Mouse (Mus musculus): ENCODE data around the gene Tiam1.

Tiam1 gene

DNA sequence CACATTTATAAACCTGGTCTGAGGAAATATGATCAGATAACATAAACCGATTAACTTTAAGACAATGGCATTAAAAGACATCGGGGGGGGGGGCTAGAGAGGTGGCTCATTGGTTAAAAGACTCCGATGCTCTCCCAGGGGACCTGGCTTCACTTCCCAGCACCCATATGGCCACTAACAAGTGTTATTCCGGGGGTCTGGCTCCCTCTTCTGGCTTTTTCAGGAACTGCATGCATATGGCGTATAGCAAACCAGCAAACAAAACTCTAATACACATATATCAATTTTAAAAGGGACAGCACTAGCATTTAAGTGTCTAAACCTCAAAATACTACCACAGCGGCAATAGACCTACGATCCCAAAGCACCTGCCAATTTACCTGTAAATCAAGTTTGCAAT is 347.0 kb downstream of the Tiam1 start:
- DNase-seq (ENCODE audit: low spot score) = no peak

DNA sequence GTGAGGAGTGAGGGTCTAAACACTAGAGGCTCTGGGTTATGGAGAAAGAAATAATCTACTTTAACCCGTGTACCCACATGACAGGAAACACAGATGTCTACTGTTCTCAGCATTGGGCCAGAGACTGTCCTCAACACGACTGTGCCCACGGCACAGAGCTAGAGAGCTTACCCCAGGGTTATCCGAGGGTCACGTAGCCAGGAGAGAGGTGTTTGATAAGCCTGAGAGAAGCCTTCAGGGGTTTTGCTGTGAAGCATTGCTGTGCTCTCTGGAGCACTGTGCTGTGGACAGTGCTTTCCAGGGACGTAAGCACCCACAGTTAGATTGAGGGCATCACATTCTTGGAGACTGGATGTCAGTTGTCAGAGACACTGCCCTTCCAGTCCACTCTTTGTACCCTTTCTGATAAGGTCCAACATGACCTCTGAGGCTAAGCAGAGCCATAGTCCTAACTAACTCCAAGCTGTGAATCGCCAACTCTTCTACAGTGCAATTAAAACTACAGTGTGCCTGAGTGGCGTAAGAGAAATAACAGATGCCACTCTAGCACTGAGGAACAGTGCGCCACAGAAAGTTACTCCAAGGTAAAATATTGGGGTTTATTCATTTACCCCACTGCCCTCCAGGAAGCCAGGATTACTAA is 353.7 kb downstream of the Tiam1 start:
- no peak for DNase-seq (ENCODE audit: low spot score)

DNA sequence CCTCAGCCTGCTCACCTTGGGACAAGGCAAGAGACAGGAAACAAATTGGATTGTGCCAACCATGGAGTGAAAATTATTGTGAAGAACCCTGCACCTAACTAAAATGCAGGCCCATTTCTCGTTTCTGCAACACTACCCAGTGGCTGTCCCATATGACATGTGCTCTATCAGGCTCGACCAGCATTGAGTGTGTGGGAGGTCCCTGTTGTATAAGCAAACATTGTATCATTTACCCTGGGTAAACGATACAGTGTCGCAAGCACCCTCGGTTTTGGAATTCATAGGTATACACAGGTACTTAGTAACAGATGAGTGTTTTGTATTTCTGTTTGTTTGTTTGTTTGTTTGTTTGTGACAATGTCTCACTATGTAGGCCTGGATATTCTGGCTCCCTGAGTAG is 357.8 kb downstream of the Tiam1 start:
- DNase-seq (ENCODE audit: low spot score) = no peak

DNA sequence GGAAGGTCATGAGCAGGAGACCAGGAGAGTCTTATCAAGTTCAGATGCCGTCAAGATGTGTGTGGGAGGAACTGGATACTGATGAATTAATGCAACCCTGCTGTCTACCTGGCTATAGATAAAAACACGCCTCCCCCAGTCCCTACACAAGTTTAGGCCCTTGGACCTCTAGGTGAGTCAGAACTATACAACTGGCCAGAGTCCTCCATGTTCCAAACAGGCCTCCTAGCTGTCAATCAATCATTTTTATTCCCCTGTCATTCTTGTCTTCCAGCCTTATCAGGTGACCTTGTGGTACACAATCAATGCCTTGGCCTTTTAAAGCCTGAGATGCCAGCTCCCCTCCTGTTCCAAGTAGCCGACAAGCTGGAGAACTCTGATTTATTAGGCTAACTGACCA is 363.9 kb downstream of the Tiam1 start:
- DNase-seq (ENCODE audit: low spot score) = no peak

DNA sequence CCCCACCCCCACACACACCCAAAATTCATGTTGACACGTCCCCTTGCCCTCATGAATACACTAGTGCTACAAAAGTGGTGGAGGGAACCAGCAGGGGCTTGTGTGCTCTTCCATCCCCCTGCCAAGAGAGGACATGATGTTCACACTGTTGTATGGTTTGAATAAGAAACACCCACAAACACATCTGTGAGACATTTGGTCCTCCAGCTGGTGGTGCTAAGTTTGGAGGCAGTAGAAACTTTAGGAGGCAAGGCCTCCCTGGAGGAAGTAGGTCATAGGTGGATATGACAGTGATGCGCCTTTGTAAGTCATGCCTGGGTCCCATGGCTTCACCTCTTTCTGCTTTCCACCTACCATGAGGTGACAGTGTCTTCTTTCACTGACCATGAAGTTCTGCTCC is 366.1 kb downstream of the Tiam1 start:
- no peak for DNase-seq (ENCODE audit: low spot score)

DNA sequence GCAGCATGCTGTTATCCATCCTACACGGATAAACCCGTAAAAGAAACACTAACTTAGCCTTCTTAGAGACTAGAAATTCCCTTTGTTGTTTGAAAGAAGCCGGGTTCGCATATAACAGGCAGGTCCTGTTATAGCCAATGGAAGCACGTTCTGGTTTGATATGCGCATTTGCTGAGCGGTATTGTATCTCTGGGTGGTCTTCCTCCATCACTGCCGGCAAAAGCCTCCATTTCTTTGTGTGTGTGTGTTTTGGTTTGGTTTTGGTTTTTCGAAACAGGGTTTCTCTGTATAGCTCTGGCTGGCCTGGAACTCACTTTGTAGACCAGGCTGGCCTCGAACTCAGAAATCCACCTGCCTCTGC is 369.0 kb downstream of the Tiam1 start:
- DNase-seq (ENCODE audit: low spot score) = no peak

DNA sequence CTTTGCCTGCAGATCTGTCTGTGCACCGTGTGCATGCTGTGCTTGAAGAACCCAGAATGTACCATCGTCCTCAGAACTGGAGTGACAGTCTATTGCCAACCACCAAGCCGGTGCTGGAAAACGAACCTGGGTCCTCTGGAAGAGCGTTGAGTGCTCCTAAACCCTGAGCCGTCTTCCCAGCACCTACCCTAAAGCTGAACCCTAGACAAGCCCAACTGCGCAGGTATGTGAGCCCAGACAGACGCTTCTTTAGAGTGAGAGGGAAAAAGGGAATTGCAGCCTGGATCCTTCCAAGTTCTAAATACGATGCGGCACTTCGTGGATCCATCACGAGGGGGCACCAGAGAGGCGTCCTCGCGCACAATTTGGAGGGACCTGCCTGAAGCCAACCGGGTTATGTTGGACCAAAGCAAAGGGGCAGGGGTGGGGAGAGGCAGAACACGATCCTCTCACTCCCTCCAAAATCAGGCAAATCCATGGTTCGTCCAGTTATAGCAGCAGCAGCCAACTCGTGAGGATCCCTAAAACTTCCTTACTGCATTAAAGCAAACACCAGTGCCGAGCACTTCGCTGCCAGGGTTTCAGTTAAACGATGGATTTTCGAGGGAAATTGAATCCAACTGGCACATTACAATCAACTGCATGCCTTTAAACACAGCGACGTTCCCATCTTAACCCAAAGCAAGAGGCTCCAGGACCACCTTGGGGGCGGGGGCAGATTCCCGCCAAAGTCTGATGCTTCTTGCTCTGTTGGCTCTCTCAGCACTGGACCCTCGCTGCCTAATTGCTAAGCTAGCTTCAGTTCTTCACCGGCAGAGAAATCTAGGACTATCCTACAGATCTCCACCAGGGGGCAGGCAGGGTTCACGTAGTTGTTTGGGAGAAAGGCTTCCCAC is 369.7 kb downstream of the Tiam1 start:
- peak; percentile 55 for DNase-seq (ENCODE audit: low spot score)

DNA sequence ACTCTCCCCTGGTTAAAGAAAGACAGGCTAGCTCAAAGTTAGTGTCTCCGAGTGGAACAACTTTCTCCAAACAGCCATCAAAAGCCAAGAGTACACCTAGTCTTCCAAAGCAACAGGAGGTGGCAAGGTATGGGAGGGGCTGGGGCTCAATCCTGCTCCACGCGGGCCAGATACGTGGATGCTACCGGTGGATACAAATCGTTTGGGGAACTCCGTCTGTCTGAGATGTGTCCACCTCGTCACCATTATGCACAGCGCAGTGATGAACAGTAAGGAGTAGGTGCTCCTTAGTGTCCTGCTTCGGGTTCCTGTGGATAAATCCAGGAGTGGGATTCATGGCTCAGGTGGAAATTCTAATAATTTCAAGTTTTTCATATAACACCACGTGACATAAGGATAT is 377.6 kb downstream of the Tiam1 start:
- DNase-seq (ENCODE audit: low spot score) = no peak

DNA sequence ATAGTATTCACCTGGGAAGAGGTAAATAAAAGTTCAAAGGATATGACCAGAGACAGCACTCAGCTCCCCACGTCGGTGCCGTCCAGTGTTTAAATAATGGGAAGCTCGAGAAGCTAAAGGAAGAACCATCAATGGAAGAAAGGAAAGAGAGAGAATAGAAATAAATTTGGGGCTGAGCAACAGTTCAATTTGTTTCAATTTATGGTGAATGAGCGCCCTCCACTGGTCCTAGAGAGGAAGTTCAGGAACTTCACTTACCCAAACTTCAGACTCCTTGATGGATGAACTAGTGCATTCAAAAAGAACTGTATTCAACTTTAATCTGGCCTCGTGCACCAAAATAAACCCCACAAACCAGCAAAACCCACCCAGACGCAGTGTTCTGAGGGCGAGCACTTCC is 378.1 kb downstream of the Tiam1 start:
- DNase-seq (ENCODE audit: low spot score) = no peak

DNA sequence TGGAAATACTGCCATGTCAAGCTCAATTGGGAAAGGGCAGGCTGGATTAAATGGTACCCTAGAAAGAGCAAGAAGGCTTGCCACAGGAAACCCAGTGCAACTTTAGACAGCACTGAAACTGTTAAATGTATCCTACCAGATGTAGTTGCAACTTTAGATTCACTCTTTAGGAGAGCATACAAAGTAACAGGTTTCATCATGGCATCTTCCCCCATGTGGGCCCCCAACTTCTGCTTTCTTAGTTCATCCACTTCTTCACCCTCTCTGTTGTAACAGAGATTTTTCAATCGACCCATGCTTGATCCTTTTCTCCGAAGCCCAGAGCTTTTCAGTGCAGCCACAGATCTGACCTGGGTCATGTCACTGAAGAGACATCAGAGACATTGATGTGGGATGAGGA is 379.8 kb downstream of the Tiam1 start:
- no peak for DNase-seq (ENCODE audit: low spot score)

DNA sequence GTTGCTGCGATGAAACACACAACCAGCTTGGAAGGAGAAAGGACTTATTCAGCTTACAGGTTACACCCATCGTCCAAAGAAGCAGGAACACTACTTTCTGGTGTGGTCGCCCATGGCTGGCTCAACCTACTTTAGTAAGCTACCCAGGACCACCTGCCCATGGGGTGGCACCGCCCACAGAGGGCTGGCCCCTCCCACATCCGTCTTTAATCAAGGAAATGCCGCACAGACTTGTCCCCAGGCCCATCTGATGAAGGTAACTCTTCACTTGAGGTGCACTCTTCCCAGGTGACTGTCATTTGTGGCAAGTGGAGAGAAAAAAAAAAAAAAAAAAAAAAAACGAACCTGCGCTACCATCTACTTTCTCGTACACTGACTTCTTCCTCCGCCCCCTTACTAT is 381.0 kb downstream of the Tiam1 start:
- DNase-seq (ENCODE audit: low spot score) = no peak

DNA sequence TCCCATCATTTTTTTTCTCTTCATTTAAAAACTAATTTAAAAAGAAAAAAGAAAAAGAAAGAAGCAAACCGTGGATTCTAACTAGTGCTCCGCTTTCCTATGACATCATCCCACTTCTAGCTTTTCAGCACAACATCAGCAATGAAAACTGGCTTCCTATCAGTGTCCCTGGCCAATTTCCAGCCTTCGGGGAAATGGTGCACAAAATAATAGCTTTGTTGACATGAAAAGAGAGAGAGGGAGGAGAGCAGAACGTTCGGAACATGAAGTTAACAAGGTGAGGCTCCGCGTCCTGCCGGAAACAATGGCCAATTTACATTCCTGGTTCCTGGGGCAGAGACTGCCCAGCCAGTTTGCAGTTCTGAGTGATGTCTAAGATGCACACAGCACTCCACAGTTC is 381.5 kb downstream of the Tiam1 start:
- DNase-seq (ENCODE audit: low spot score) = no peak

DNA sequence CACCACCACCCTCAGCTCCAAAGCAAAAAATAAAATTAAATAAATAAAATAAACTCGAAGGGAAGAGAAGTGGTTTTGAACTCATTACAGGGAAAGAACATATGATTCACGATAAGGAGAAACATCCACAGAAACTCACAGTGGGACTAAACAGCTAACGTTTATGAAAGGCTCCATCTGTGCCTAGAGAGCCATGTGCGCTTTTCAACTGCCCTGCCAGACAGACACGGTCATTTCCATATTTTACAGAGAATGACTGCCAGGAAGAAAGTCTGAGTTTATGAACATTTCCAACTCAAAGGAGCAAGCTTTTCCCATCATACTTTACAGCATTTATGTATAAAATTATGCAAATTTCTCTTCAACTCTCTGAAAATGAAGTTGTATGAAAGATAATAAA is 386.2 kb downstream of the Tiam1 start:
- DNase-seq (ENCODE audit: low spot score) = no peak

DNA sequence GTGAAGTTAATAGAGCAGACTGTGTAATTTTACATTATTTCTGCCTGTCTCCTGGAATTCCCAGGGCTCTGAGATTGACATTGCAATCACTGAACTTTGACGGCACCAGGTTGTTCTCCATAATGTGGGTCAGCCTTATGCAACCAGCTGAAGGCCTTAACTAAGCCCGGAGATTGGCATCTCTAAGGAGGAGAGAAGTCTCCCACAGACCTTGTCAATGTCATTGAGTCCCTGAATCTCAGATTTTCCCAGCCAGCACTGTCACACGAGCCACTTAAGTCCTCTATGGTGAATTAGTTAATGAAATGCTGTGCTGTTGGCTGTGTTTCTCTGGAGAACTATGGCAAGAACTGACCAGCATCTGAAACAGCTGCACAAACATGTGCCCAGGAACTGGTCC is 388.9 kb downstream of the Tiam1 start:
- no peak for DNase-seq (ENCODE audit: low spot score)

DNA sequence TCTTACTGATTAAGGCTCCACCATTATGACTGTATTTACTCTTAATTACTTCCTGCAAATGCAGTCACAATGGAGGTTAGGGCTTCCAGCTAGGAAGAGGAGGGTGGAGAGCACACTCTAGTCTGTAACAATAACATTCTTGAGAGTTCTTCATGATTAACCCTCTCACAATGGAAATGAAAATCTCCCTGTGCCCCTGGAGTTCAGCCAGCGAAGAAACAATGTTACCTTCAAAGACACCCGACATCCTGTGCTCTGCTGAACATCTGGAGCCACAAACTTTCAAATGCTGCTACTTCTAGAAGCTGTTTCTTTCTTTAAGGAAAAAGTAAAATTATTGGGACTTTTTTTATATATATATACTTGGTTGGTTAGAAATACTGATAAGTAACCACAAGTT is 395.7 kb downstream of the Tiam1 start:
- DNase-seq (ENCODE audit: low spot score) = no peak

DNA sequence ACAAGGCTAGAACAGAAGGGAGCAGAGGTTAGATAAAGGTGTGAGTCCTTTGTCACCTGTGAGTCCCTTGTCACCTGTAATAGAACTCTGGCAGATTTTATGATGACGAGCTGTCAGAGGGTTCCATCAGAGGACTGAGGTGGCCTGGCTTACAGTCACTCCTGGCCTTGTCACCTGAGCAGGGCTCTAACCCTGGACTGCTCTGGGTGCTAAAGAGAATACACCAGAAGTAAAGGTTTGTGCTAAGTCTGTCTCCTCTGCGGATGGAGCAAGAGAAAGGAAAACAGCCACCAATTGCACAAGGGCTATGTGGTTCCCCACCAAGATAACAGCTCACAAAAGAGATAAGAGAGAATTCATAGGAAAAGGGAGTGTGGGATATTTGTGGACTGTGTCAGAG is 404.0 kb downstream of the Tiam1 start:
- DNase-seq (ENCODE audit: low spot score) = no peak

DNA sequence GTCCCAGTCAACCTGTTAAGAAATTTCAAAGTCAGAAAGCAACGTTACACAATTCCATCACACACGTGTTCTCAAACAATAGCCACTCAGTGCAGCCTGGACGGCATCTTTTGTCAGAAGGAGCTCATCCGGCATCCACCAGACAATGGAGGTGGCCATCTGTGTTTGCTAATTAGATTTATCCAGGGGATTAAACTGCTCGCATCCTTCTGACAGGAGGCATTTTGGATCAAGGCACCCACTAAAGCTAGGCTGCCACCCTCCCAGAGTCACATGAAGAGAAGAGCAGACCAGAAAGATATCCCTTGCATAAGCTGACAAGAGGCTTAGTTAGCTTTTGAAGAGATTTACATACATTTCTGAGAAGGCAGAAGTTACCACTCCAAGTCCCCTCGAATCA is 404.6 kb downstream of the Tiam1 start:
- no peak for DNase-seq (ENCODE audit: low spot score)

All from urinary bladder, postnatal 10 days (tissue).